Mouse (Mus musculus) right cerebral cortex, adult 2 months (tissue): Measurements from ENCODE around the gene 1700020L24Rik.

Source experiments
- DNase-seq, 2 experiments: peaks; one replicate each; pipeline ENCODE4 v3.0.0; 2021 to 2022; ENCODE audit warnings: low spot score in 2 of 2

Gene 1700020L24Rik

GRCm38 (mm10) chr11:83437377-83437776 lies at the start of gene 1700020L24Rik:
Gene 1700020L24Rik, plus strand, starts transcription at chr11:83437677.
- DNase-seq: no peak

- DNase-seq: peak; percentile 41 to 47
Measured at GRCm38 (mm10) chr11:83393062-83393461, 44.4 kb upstream of the 1700020L24Rik start.

GRCm38 (mm10) chr11:83394802-83395439 lies 42.6 kb upstream of the 1700020L24Rik start:
- peak in 1 of 2 experiments; percentile 33 for DNase-seq

- no peak for DNase-seq
Measured at GRCm38 (mm10) chr11:83397626-83398025, 39.9 kb upstream of the 1700020L24Rik start.

DNA sequence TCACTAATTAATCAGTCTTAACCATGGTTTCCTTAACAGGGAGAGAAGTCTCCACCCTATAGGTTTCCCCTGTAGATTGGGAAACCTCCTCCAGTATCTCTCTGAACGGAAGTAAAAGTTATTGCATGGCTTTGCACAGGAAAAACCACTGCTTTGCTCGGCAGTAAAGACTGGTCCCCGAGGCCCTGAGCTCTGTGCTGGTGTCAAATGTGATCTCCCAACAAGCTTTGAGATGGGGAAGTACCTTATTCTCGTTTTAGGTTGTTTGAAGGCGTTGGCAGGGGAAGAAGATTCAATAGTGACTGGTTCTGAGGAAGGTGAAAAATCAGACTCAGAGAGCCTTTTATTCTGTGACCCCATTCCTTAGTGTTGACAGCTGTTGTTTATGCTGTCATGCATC lies 38.8 kb upstream of the 1700020L24Rik start:
- no peak for DNase-seq

DNA sequence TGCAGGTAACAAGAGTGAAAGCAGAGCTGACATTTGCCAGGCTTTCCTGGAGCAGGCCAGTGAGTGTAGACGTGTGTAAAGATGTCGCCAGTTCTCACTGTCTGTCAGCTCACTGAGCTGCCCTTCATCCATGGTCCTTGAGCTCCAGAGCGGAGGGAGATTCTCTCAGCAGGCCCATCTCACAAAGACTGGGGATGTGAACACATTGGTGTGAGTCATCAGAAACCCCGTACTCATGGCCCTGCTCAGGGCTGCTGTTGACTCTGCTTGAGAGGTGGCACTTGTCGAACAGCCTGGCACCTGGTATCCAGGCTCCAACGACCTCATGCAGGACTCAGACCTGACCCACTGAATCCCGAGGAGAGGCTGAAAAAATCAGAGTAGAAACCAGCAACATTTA lies 33.7 kb upstream of the 1700020L24Rik start:
- DNase-seq: no peak

DNA sequence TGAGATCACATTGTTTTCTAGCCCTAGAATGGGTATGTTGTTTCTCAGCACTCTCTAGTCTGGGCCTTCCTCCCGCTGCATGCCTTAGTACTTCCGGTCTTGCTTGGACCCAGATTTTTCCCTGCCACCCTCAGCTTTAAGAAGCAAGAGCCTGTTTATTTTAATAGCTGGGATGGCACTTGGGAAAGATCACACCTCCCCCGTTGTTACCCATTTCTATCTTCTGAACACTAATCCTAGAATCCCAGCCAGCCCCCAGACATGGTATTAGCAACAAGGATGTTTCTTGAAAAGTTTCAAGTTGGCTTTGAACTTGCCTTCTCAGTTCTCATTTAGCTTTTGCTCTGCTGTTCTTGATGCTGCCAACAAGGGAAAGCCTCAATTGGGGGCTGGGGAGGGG lies 31.1 kb upstream of the 1700020L24Rik start:
- DNase-seq: no peak

DNA sequence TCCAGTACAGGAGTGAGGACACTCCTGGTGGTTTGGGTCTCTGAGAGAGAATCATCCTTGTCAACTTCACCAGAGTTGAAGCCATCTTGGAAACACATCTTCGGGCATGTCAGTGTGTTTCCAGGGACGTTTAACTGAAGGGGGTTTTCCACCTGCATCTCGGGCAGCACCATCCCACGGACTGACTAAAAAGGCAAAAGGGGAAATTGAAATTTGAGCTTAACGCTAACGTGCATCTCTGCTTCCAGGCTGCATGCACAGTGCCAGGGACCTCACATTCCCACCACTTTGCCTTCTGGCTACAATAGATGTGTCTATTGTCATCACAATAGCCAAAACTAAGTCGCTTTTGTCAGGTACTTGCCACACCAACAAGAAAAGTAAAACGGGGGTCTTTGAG lies 29.2 kb upstream of the 1700020L24Rik start:
- no peak for DNase-seq

- DNase-seq: no peak
Measured at GRCm38 (mm10) chr11:83409087-83409754, 28.3 kb upstream of the 1700020L24Rik start, which contains the start of gene Rasl10b. Gene Rasl10b, plus strand, starts transcription at chr11:83409137.

- DNase-seq: no peak
Measured at GRCm38 (mm10) chr11:83409792-83410291, 27.6 kb upstream of the 1700020L24Rik start.

- DNase-seq: no peak
Measured at GRCm38 (mm10) chr11:83410510-83410909, 27.0 kb upstream of the 1700020L24Rik start.

DNA sequence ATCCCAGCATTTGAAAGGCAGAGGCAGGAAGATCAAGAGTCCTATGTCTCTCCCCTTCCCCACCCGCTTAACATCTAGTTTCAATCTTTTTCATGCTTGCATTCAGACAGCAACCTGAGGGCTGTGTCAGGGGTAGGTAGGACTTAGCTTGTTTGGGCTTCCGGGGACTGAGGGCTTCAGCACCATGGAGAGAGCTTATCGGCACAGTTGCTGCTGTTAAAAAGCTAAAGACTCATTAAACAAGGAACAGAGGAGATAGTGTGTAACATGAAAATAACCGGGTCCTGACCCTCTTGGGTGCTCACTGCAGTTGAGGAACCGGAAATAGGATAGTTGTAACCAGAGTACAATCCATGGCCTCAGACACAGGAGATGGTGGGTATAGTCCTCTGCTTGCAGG lies 20.4 kb upstream of the 1700020L24Rik start:
- no peak for DNase-seq

- DNase-seq: no peak
Measured at GRCm38 (mm10) chr11:83417708-83418107, 19.8 kb upstream of the 1700020L24Rik start.

GRCm38 (mm10) chr11:83418566-83418965 lies 18.9 kb upstream of the 1700020L24Rik start:
- peak; percentile 69 to 74 for DNase-seq

GRCm38 (mm10) chr11:83420338-83420737 lies 17.1 kb upstream of the 1700020L24Rik start:
- no peak for DNase-seq

DNA sequence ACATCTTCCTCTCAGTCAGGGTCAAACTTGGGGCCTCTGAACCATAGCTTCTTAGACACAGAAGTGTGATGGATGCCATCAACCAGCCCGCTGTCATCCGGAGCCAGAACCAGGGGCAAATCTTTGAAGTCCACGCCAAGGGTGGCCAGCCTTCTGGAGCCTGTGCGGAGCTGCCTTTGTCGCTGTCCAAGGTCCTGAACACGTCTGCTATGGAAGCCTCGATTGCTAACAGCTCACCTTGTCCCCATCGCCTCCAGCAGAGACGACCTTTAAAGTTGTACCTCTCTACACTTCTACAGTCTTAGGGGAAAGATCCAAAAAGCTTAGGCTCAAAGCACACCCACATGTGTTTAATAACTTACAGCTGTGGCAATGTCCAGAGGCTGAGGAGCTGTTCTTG lies 16.2 kb upstream of the 1700020L24Rik start:
- DNase-seq: no peak

GRCm38 (mm10) chr11:83424681-83425080 lies 12.8 kb upstream of the 1700020L24Rik start:
- DNase-seq: peak; percentile 85 to 86

DNA sequence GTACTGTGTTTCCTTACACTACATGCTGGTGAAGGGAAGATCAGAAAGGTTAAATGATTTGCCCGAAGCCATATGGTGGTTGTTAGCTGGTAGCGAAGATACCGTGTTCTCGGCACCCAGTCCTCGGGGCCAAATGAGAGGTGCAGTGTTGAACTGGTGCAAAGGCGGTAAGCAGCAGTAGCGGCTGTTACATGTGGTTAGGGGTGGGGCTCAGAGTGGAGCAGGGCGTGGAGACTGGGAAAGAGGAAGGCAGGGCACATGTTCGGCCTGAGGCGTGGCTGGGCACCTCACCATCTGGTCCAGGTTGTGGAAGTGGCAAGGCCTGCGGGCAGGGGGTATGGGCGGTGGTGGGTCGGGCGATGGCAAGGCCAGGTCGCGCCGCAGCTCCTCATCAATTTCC lies 10.5 kb upstream of the 1700020L24Rik start:
- DNase-seq: no peak

DNA sequence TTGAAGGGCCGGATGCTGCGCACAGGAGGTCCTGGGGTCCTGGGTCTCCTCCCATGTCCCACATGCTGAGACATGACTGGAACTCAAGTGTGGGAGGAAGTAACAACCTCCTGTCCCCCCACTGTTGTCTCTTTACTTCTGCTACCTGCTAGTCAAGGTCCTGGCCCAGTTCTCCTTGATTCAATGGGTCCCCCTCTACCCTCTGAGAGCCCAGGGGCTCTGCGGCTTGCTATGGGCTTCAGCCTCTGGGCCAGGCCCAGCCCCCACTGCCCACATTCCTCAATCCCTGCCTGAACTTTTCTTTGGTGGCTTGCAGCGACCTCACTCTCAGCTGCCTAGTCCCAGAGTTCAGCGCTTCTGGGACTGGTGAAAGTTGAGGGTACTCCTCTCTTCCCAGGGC lies 8.1 kb upstream of the 1700020L24Rik start, which contains the start of gene Gas2l2:
Gene Gas2l2 (minus strand): TSS at position 101 of the 400 bp plus-strand sequence.
- no peak for DNase-seq

GRCm38 (mm10) chr11:83432533-83432932 lies 4.9 kb upstream of the 1700020L24Rik start:
- no peak for DNase-seq

DNA sequence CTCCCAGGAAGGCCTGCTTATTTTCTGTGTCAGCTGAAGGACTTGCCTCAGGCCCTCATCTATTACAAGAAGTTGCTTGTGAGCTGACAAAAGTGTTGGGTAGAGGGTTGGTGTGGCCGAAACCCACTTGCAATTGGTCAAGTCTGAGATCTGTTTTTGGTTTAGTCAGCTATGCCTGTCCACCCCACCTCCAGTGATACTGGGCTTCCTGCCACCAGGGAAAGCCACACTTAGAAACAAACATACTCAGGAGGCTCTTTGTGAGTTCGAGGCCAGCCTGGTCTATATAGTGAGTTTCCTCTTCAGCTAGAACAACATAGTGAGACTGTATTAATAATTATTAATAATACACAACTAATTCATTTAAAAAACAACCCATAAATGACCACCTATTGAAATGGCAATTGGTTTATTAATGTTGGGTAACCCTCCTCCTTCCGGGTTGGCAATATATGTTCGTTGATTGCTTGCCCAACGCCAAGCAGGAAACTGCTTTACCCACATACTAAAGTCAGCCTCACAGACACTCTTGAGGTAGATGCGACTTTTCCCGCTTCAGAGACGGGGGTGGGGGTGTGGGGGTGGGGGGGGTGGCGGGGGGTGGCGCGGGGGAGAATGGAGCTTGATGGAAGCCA lies 2.1 kb downstream of the 1700020L24Rik start:
- DNase-seq: no peak
